Mouse (Mus musculus): Measurements from ENCODE around the gene Cdkl2. TPM values are rescaled to one million over a fixed set of nuclear protein-coding genes. Genes with fewer than 3 reads are reported as not detected.
A peak's percentile ranks its signal among the peaks of the same experiment; 100 is the strongest.

The Cdkl2 gene
- polyA plus RNA-seq, 1 experiment from 2014 or later: 0.35 TPM

DNA sequence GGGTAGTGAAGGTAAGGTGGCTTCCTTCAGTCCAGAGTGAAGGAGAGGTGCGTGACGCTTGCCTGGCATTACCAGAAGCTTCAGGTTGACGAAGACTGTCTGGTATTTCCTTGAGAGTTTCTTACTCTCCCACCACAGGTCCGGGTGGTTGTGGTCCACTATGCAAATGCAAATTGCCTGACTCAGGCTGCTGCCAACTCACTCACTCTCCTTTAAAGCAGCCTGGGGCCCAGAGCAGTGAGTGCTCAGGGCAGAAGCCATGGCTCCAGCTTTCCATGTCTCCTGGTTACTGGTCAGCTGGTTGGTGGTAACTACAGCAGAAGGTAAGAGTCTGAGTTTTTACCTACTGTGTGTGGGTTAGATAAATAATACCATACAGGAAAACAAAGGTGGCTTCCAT is 56.4 kb downstream of the Cdkl2 start, which contains the start of gene Odaph:
Gene Odaph (plus strand): TSS at position 240 of the 400 bp plus-strand sequence.
- no peak for DNase-seq (ENCODE audit: extremely low spot score, low spot score)

DNA sequence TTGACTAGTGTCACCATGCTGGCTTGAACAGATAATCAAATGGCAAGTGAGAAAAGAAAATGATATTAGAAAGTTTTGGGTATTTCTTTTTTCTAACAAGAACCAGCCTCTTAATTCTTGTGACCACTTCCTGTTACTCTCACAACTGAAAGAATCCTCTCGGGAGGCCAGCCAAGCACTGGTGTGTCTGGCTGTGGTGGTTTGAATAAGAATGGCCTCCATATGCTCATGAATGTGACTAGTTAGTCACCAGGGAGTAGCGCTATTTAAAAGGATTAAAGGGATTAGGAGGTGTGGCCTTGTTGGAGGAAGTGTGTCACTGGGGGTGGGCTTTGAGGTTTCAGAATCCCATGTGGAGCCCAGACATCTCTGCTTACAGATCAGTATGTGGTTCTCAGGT is 58.0 kb downstream of the Cdkl2 start:
- 48% methylated on average over 2 of the region's 2 CpGs for WGBS
- H3K27me3 ChIP-seq (ENCODE audit: poor library complexity, severe bottlenecking): no peaks in the 10 kb centered on the region

More for the DNA sequence above, 56.4 kb downstream of the Cdkl2 start, which contains the start of gene Odaph:
- WGBS: 72% methylated on average over 4 of the region's 4 CpGs
- H3K9me3 ChIP-seq: no peaks in the 10 kb centered on the region
- no peaks in the 10 kb centered on the region for H3K36me3 ChIP-seq (replicated peaks)
- no peaks in the 10 kb centered on the region for H3K4me1 ChIP-seq
- H3K4me3 ChIP-seq: no peak within 1 kb of the TSS
- no peaks in the 10 kb centered on the region for H3K27me3 ChIP-seq (ENCODE audit: poor library complexity, severe bottlenecking)
- H3K27ac ChIP-seq: no peak within 1 kb of the TSS

DNA sequence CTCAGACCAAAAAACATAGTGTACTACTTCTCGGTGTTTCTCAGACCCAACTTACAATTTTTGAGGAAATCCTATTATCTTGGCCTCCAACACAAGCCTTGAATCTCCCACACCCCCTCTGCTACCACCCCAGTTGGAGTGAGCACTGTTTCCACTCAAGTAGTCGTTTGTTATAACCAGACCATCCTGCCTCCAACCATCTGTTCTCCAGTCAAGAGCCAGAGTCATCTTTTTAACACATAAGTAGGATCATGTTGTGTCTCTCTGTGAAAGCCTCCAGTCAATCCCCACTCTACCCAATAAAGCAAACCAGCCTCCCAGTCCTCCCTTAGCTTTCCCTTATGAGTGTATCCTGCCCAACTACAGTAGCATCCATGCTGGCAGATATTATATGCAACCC is 60.2 kb downstream of the Cdkl2 start:
- Histone ChIP-seq H3K27me3 (ENCODE audit: poor library complexity, severe bottlenecking) (no peaks in the 10 kb centered on the region), H3K9me3 (no peaks in the 10 kb centered on the region), H3K4me3 (no peak overlapping the region), H3K4me1 (no peaks in the 10 kb centered on the region), H3K27ac (no peak overlapping the region), H3K36me3 (replicated peaks) (no peaks in the 10 kb centered on the region)
- 79% methylated on average over 2 of the region's 2 CpGs for WGBS
- DNase-seq (ENCODE audit: extremely low spot score, low spot score): no peak

More for the DNA sequence above, 58.0 kb downstream of the Cdkl2 start:
- H3K27ac ChIP-seq: no peak overlapping the region
- H3K4me1 ChIP-seq: no peaks in the 10 kb centered on the region
- H3K36me3 ChIP-seq (replicated peaks): no peaks in the 10 kb centered on the region
- H3K4me3 ChIP-seq: no peak overlapping the region
- no peak for DNase-seq (ENCODE audit: extremely low spot score, low spot score)
- no peaks in the 10 kb centered on the region for H3K9me3 ChIP-seq

DNA sequence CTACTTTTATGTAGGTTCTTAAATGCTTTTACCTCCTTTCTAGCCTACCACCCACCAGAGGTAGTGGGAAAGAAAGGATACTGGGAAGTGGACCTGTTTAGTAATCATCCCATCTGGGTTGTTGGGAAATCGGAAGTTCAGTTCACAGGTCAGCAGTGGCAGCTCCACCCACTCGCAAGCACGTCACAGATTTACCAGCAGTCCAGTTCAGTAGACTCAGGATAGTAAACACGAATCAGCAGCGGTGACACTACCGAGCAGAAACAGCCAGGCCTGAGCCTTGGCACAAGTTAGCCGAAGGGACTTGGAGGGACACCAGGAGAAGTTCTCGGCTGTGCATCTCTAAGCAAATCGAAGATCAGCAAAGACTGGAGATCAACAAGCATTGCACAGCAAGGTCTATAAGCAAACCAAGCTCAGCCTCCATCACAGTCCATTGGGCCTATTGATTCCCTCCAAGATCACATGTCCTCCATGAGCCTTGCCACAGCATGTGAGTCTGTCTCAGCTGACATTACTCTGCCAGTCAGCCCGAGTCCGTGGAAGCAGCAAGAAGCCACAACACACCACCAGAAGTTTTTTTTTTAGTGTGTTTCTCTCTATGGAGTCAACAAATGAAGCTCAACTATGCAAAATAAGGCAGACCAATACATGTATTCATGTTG is 62.4 kb downstream of the Cdkl2 start:
- H3K36me3 ChIP-seq (replicated peaks): no peaks in the 10 kb centered on the region
- H3K27ac ChIP-seq: no peak overlapping the region
- H3K4me1 ChIP-seq: no peaks in the 10 kb centered on the region
- H3K27me3 ChIP-seq (ENCODE audit: poor library complexity, severe bottlenecking): no peaks in the 10 kb centered on the region
- whole genome bisulfite sequencing: 93% methylated on average over 11 of the region's 11 CpGs
- H3K4me3 ChIP-seq: no peak overlapping the region
- DNase-seq (ENCODE audit: extremely low spot score, low spot score): no peak
- H3K9me3 ChIP-seq: no peaks in the 10 kb centered on the region

DNA sequence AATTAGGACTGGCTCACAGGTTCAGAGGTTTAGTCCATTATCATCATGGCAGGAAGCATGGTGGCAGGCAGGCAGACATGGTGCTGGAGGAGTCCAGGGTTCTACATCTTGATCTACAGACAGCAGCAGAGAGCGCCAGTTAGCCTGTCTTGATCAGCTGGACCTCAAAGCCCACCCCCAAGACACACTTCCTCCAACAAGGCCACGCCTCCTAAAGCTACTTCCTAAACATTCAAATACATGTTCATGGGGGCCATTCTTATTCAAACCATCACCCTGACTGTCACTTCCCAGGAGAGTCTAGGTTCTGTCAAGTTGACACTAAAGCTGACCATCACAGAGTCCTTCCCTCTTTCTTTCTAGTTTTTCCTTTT is 66.3 kb downstream of the Cdkl2 start:
- no peak for DNase-seq (ENCODE audit: extremely low spot score, low spot score)
- no peaks in the 10 kb centered on the region for H3K36me3 ChIP-seq (replicated peaks)
- no peaks in the 10 kb centered on the region for H3K9me3 ChIP-seq

DNA sequence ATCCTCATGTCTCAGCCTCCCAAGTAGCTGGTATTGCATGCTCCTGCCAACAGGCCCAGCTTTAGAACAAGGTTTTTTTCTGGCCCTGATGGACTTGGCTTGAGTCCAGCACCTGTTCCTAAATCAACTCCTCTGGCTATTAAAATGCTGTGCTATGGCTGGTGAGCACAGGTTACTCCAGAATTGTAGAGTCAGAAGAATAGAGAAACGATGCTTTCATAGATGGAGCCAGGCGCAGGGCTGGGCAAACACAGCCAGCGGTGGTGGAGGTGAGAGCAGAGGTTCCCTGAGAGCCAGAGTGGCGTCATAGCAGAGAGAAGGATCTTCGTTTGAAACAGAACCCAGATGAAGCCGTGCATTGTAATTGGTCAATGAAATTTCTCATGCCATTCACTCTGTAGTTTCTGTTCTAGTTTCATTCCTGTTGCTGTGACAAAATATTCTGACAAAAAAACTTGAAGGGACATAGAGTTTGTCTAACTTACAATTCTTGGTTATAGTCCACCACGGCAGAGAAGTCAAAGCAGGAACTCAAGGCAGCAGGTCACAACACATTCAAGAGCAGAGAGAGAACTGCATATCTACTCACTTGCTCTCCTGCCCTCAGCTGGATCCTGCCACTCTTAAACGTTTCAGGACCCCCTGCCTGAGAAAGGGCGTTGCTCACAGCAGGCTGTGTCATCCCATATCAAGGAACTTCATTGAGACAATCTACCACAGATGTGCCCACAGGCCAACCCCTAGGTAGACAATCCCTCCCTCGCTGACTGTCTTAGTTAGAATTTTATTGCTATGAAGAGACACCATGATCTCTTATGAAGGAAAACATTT is 66.9 kb downstream of the Cdkl2 start:
- no peak overlapping the region for H3K27ac ChIP-seq
- no peak overlapping the region for H3K4me3 ChIP-seq
- no peak for DNase-seq (ENCODE audit: extremely low spot score, low spot score)
- H3K36me3 ChIP-seq (replicated peaks): no peaks in the 10 kb centered on the region
- H3K27me3 ChIP-seq (ENCODE audit: poor library complexity, severe bottlenecking): no peaks in the 10 kb centered on the region
- H3K9me3 ChIP-seq: no peaks in the 10 kb centered on the region
- WGBS: 79% methylated on average over 10 of the region's 10 CpGs
- no peaks in the 10 kb centered on the region for H3K4me1 ChIP-seq

More for the DNA sequence above, 66.3 kb downstream of the Cdkl2 start:
- no peaks in the 10 kb centered on the region for H3K4me1 ChIP-seq
- WGBS: 81% methylated on average over 2 of the region's 2 CpGs
- no peak overlapping the region for H3K27ac ChIP-seq
- H3K4me3 ChIP-seq: no peak overlapping the region
- H3K27me3 ChIP-seq (ENCODE audit: poor library complexity, severe bottlenecking): no peaks in the 10 kb centered on the region

DNA sequence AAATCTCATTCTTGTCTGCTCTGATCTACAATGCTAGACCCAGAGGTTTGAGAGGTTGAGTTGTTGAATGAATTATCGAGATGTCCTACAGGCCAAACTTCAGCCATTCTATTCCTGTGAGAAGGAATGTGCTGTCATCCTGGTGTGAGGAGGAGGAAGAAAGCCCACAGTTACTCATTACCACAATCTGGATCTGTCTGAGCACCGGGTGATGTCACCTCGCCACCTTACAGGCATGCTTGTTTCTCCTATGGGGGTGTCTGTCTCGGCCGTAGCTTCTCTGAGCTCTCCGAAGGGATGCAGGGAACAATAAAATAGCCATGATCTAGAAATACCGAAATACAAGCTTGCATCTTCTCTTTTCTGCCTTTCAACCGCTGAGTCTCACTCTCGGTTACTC is 67.9 kb downstream of the Cdkl2 start:
- H3K27ac ChIP-seq: no peak overlapping the region
- DNase-seq (ENCODE audit: extremely low spot score, low spot score): no peak
- H3K27me3 ChIP-seq (ENCODE audit: poor library complexity, severe bottlenecking): no peaks in the 10 kb centered on the region
- 92% methylated on average over 9 of the region's 9 CpGs for whole genome bisulfite sequencing
- no peaks in the 10 kb centered on the region for H3K36me3 ChIP-seq (replicated peaks)
- H3K9me3 ChIP-seq: no peaks in the 10 kb centered on the region
- no peaks in the 10 kb centered on the region for H3K4me1 ChIP-seq
- H3K4me3 ChIP-seq: no peak overlapping the region

DNA sequence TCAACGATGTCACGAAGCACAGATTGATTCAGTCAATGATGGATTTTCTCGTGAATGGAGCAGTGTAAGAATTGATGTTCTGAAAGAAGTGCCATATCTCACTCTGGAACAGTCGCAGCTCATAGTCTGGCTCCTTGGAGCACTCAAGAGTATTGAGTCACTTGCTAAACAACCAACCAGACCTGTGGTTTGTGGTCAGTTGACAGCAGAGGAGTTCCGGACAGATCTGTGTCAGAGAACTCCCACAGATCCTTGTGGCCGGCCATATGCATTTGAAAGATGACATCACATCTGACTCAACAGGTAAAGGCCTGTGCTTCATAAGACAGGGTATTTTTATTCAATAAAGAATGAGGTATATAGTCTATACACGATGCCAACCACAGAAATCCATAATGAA is 69.7 kb downstream of the Cdkl2 start:
- WGBS: 92% methylated on average over 7 of the region's 7 CpGs
- no peaks in the 10 kb centered on the region for H3K9me3 ChIP-seq
- DNase-seq (ENCODE audit: extremely low spot score, low spot score): no peak
- H3K4me1 ChIP-seq: no peaks in the 10 kb centered on the region
- peaks cover 7% of the 10 kb centered on the region for H3K36me3 ChIP-seq (replicated peaks)
- H3K27ac ChIP-seq: no peak overlapping the region
- no peak overlapping the region for H3K4me3 ChIP-seq
- no peaks in the 10 kb centered on the region for H3K27me3 ChIP-seq (ENCODE audit: poor library complexity, severe bottlenecking)

DNA sequence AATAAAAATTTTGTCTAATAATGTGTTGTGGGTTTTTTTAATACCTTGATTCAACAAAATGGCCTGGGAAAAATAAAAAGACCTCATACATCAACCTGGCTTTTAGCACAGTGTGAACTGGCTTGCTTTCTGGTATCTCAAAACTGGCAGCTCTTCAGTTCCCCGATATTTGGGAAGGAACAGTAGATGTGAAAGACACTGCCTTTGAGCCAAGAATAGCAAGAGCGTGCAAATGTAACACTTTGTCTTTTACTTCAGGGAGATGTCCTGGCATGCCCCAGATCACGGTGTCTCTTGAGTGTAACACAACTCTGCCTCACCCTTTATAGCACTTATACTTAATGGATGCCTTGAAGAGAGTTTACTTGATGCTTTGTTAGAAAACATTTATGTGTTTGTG is 71.6 kb downstream of the Cdkl2 start:
- WGBS: 98% methylated on average over 3 of the region's 3 CpGs
- no peak overlapping the region for H3K27ac ChIP-seq
- H3K4me3 ChIP-seq: no peak overlapping the region
- no peak for DNase-seq (ENCODE audit: extremely low spot score, low spot score)
- H3K27me3 ChIP-seq (ENCODE audit: poor library complexity, severe bottlenecking): no peaks in the 10 kb centered on the region
- H3K36me3 ChIP-seq (replicated peaks): peaks cover 9% of the 10 kb centered on the region
- H3K9me3 ChIP-seq: no peaks in the 10 kb centered on the region
- H3K4me1 ChIP-seq: no peaks in the 10 kb centered on the region

DNA sequence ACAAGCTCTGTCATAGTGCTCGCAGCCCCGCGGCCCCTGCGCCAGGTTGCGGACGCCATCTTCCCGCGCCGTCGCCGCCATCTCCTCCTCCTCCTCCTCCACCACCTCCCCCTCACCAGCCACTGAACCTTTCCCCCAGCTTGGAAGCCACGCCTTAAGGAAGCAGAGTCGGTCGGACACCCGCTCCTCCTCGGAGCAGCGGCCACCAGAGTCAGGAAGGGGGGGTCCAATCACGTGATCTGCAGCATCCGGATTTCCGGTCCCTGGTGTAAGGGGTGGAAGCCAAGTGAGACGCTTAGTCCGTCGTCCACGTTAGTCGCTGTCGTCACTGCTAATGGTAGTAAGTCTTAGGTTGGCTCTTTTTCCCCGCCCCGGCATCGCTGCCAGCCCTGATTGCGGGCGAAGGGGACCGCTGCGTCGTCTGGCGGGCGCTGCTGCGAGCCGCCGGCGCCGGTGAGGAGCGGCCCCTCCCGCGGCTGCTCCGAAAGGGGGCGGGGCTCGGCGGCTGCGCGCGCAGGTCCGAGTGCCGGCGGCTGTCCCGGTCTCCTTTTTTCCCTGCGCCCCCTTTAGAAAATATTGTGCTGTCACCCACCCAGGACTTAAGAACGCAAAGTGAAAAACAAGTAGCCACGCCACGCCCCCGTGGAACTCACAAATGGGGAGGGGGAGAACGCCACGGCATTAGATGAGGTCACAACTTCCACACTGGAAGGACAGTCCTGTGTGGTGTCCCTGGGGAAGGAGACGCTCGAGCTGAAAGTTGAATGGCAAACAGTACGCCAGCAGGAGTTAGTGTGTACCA is 80.8 kb downstream of the Cdkl2 start, which contains the start of gene Rchy1:
Gene Rchy1 (minus strand): TSS at position 430 of the 802 bp plus-strand sequence.
- H3K27me3 ChIP-seq (ENCODE audit: poor library complexity, severe bottlenecking): no peaks in the 10 kb centered on the region
- under 1% methylated on average over 65 of the region's 65 CpGs for WGBS
- peak within 1 kb of the TSS; percentile 96 for H3K27ac ChIP-seq
- DNase-seq (ENCODE audit: extremely low spot score, low spot score): peak; percentile 96
- peaks cover 3% of the 10 kb centered on the region; the same call in 1 of the 2 replicates for H3K36me3 ChIP-seq (replicated peaks)
- no peaks in the 10 kb centered on the region for H3K9me3 ChIP-seq
- peak within 1 kb of the TSS; percentile 80 for H3K4me3 ChIP-seq
- H3K4me1 ChIP-seq: peaks cover 28% of the 10 kb centered on the region

DNA sequence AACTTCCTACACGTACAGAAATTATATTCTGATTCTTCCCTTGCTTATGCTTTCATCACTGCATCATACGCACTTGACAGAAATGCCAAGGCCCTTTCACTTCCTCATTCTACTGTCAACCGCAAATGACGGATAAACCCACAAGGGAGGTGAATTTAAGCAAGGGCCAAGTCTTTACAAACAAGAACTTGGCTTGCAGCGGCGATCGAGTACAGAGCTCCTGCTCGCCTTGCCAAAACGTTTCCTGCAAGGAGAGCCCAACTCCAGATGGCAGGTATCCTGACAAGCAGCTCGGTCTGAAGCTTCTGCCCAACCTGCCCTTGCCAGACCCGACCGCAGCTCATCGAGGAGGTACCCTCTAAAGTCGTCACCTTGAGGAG is 81.4 kb downstream of the Cdkl2 start:
- Histone ChIP-seq H3K36me3 (replicated peaks) (peaks cover 7% of the 10 kb centered on the region), H3K9me3 (no peaks in the 10 kb centered on the region), H3K27ac (peak overlapping the region; percentile 96), H3K4me1 (peaks cover 28% of the 10 kb centered on the region), H3K4me3 (peak overlapping the region; percentile 80), H3K27me3 (ENCODE audit: poor library complexity, severe bottlenecking) (no peaks in the 10 kb centered on the region)
- WGBS: under 1% methylated on average over 14 of the region's 14 CpGs
- DNase-seq (ENCODE audit: extremely low spot score, low spot score): no peak

DNA sequence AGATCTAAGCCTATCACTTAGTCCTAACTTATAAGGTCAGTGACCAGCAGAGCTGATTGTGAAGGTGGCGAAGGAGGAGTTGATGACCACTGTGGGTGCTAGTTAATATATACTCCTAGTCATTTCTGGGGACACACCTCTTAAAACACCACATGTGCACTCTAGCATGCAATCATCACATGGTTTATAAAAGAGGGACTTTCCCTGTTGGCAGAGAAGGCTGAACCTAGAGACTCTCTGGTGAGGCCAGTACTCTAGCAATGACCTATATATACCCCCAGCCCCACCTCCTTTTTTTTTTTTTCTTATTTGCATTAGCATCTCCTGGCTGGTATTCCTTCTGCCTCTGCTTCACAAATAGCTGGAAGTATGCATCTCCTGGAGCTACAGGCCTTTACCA is 82.3 kb downstream of the Cdkl2 start:
- no peaks in the 10 kb centered on the region for H3K9me3 ChIP-seq
- peaks cover 28% of the 10 kb centered on the region for H3K4me1 ChIP-seq
- 0 out of 2 replicates have a peak overlapping the region, but pooled peaks have one; percentile 96 for H3K27ac ChIP-seq
- H3K36me3 ChIP-seq (replicated peaks): peaks cover 16% of the 10 kb centered on the region
- peak overlapping the region; percentile 80 for H3K4me3 ChIP-seq
- 94% methylated on average over 1 of the region's 1 CpGs for WGBS
- DNase-seq (ENCODE audit: extremely low spot score, low spot score): no peak
- H3K27me3 ChIP-seq (ENCODE audit: poor library complexity, severe bottlenecking): no peaks in the 10 kb centered on the region

Data from forebrain, embryonic 10.5 days (tissue).